Mouse (Mus musculus) forebrain, embryonic 14.5 days (tissue): ENCODE measurements at regions not wholly inside any gene's neighbourhood (a gene's known extent, or its start where the extent isn't known, plus 50 kb on each side); places are given as distances from the start of the nearest gene placed in this dataset.

ENCODE experiments used
- ATAC-seq: fragments of 200-750 bp; cut with Nextera tagmentation; 2 replicates; pipeline ENCODE4 v1.8.0; 2017; ENCODE audit warnings: mild to moderate bottlenecking, moderate library complexity
- DNase-seq: peaks from one replicate; pipeline ENCODE4 v3.0.0-alpha.2; 2015; ENCODE audit warnings: low spot score
- H3K27ac ChIP-seq: fragments of 300-500 bp; sonication (generic); 2 replicates; pipeline ENCODE4 v1.5.1; 2014; ENCODE audit warnings: low read depth, mild to moderate bottlenecking, control low read depth, low read length, moderate library complexity
- H3K27me3 ChIP-seq: fragments of 300-500 bp; sonication (generic); replicated peaks from 2 replicates; pipeline ENCODE4 v1.6.1; 2014; ENCODE audit warnings: low read length, control low read depth, mixed read lengths; ENCODE audit not compliant: control insufficient read depth, insufficient read depth
- H3K36me3 ChIP-seq: fragments of 300-500 bp; sonication (generic); 2 replicates; pipeline ENCODE4 v1.6.1; 2014; ENCODE audit warnings: low read length, control low read depth; ENCODE audit not compliant: control insufficient read depth, insufficient read depth
- H3K4me1 ChIP-seq: fragments of 300-500 bp; sonication (generic); 2 replicates; pipeline ENCODE4 v1.6.1; 2014; ENCODE audit warnings: antibody characterized with exemption, low read length, control low read depth; ENCODE audit not compliant: control insufficient read depth, insufficient read depth
- H3K4me2 ChIP-seq: fragments of 300-500 bp; sonication (generic); 2 replicates; pipeline ENCODE4 v1.6.1; 2014; ENCODE audit warnings: mild to moderate bottlenecking, control low read depth, low read length
- H3K4me3 ChIP-seq: fragments of 300-500 bp; sonication (generic); 2 replicates; pipeline ENCODE4 v1.5.1; 2014; ENCODE audit warnings: low read depth, low read length, control low read depth
- H3K9ac ChIP-seq: fragments of 300-500 bp; sonication (generic); 2 replicates; pipeline ENCODE4 v1.6.1; 2014; ENCODE audit warnings: mild to moderate bottlenecking, low read length, control low read depth, moderate library complexity
- H3K9me3 ChIP-seq: fragments of 300-500 bp; sonication (generic); replicated peaks from 2 replicates; pipeline ENCODE4 v1.6.1; 2016; ENCODE audit warnings: low read length, control low read depth, mixed read lengths; ENCODE audit not compliant: control insufficient read depth
- WGBS: fragments of 180-500 bp; shearing (Covaris S2); extraction: QIAGEN DNeasy Blood & Tissue Kit; methylation state at CpG from one replicate; pipeline ENCODE4 v1.1.7; 2014; 5-methylcytosine and 5-hydroxymethylcytosine counted together

DNA sequence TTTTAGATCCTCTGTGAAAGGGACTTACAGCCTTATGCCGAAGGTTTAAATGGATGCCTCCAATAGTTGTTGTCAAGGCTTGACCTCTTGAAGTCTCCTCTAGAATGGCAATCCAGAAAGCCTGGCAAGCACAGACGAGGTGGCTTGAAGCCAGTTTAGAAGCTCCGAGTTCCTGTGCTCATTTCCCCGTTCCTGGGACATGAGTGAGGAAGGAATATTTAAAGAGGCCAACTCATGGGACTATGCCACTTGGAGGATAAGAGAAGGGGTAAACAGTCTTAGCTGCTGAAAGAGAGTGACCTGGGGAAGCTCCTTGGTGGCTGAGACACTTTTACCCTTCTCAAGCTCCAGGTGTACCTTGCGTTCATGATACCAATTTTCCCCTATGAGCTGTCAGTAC, 335.1 kb upstream of the Xrcc4 start:
- H3K9me3 ChIP-seq: no peaks in the 10 kb centered on the region
- H3K4me1 ChIP-seq: no peaks in the 10 kb centered on the region
- H3K9ac ChIP-seq: no peak overlapping the region
- no peaks in the 10 kb centered on the region for H3K36me3 ChIP-seq
- H3K4me2 ChIP-seq: no peak overlapping the region
- no peak for DNase-seq
- WGBS: 94% methylated on average over 5 of the region's 5 CpGs
- no peak overlapping the region for H3K4me3 ChIP-seq
- H3K27ac ChIP-seq: no peak overlapping the region
- H3K27me3 ChIP-seq: no peaks in the 10 kb centered on the region
- no peak for ATAC-seq

DNA sequence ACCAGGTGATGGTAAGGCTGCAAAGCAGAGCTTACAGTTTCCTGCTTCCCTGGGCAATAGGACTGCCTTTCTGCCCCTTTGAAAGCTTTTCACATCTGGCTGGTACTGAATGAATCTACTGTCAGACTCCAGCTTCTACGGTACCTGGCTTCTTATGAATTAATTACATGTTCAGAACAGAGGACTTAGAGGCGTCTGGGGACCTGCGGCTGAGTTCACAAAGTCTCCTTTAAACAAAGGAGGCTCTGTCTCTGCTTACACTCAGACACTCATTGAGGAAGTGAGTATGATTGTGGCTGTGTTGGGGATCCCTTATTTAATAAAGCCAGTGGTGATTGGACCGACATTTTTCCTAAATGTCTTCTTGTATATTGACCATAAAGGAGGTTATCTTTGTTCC, 331.6 kb upstream of the Xrcc4 start:
- 29% methylated on average over 4 of the region's 4 CpGs for WGBS

DNA sequence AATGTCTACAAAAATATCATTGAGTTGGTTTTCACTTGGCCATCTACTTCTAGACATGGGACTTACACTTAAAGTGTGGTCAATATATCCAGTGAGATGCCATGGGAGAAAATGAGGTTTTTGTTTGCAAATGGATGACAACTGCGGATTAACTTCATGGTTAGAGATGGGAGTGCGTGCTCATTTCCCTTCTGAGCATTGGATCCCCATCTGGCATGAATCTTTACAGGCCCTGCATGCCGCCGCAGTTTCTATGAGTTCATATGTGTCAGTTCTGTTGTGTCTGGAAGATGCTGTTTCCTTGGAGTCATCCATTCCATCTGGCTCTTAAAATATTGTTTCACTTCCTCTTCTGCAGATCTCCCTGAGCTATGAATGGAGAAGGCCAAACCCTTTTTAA, 315.0 kb upstream of the Xrcc4 start:
- H3K36me3 ChIP-seq: no peaks in the 10 kb centered on the region
- H3K4me1 ChIP-seq: no peaks in the 10 kb centered on the region
- H3K4me3 ChIP-seq: no peak overlapping the region
- ATAC-seq (no peak), DNase-seq (no peak)
- no peaks in the 10 kb centered on the region for H3K9me3 ChIP-seq
- no peak overlapping the region for H3K4me2 ChIP-seq
- 90% methylated on average over 4 of the region's 4 CpGs for WGBS
- H3K27ac ChIP-seq: no peak overlapping the region
- no peak overlapping the region for H3K9ac ChIP-seq
- no peaks in the 10 kb centered on the region for H3K27me3 ChIP-seq

More for the DNA sequence above, 331.6 kb upstream of the Xrcc4 start:
- Histone ChIP-seq H3K4me2 (no peak overlapping the region), H3K27ac (no peak overlapping the region), H3K4me1 (no peaks in the 10 kb centered on the region), H3K9me3 (no peaks in the 10 kb centered on the region), H3K9ac (no peak overlapping the region), H3K36me3 (no peaks in the 10 kb centered on the region), H3K27me3 (no peaks in the 10 kb centered on the region), H3K4me3 (no peak overlapping the region)
- ATAC-seq (no peak), DNase-seq (no peak)

DNA sequence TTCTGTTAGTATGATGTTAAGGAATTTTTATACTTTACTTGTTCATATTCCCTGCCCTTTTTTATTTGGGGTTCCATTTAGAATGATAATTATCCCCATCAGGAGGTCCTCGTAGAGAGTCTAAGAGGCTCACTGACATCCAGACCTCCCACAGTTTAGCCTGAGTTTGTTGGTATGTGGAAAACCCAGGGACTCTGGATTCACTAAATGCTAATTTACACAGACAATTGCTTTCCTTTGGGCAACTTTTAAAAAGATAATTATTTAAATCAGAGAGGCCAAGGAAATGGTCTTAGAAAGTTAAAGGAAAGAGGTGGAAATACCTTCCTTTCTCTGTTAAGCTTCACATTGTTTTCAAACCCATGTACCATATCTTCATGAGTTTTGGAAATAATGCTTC, 312.7 kb upstream of the Xrcc4 start:
- WGBS: 0% methylated on average over 1 of the region's 1 CpGs
- Histone ChIP-seq H3K27me3 (no peaks in the 10 kb centered on the region), H3K9ac (no peak overlapping the region), H3K36me3 (no peaks in the 10 kb centered on the region), H3K4me1 (no peaks in the 10 kb centered on the region), H3K4me3 (no peak overlapping the region), H3K27ac (no peak overlapping the region), H3K4me2 (no peak overlapping the region), H3K9me3 (no peaks in the 10 kb centered on the region)
- DNase-seq (no peak), ATAC-seq (no peak)

DNA sequence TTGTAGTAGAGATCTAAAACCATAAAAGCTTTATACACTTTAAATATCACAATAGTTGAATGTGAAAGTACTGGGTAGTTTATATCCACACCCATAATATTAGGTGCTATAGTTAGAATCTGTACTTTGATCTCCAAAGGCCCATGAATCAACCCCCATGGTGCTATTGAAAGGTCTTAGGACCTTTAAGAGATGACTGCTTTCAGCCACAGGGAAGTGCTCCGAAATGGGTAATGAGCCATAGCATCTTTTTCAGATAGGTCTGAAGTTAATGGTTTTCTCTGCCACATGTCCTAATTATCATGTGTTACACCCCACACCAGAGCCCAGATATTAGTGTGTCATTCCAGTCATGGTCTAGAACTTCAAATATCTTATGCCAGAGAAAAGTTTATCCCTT, 312.1 kb upstream of the Xrcc4 start:
- no peak for ATAC-seq
- Histone ChIP-seq H3K4me1 (no peaks in the 10 kb centered on the region), H3K27ac (no peak overlapping the region), H3K9ac (no peak overlapping the region), H3K27me3 (no peaks in the 10 kb centered on the region), H3K9me3 (no peaks in the 10 kb centered on the region), H3K4me2 (no peak overlapping the region), H3K4me3 (no peak overlapping the region), H3K36me3 (no peaks in the 10 kb centered on the region)
- WGBS: 19% methylated on average over 1 of the region's 1 CpGs
- DNase-seq: no peak

DNA sequence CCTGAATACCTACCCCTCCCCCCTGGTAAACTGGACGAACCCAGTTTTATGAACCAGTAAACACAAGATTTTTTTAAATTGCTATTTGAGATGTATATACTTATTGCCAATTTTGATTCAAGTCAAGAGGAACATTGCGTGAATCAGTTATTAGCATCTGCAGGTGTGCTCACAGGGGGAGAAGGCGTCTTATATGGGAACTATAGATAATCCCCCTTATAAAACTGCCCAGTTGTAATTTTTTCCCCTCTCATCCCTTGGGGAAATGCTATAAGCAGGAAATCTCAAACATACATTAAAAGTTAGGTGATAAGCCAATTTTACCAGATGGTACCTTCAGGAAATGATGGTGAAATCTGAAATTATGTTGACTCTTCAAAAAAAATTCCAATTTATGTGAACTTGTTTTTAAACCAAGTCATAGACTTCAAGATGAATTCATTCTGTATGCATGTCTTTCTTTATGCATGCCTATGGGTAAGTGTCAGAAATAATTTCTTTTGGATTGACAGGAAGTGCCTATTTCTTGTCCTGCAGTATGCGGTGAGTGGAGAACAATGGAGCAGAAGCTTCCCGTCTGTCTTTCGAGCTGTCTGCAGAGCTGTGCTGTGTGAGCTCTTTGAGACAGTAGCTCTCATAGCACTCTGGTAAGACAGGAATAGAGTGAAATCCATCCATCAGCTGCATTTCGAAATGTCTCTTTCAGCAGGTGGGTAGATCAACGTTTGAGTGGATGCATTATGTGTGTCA, 306.0 kb upstream of the Xrcc4 start:
- Histone ChIP-seq H3K4me1 (peaks cover 3% of the 10 kb centered on the region; the same call in 1 of the 2 replicates), H3K27me3 (no peaks in the 10 kb centered on the region), H3K36me3 (no peaks in the 10 kb centered on the region), H3K4me2 (no peak overlapping the region), H3K27ac (no peak overlapping the region), H3K4me3 (no peak overlapping the region), H3K9me3 (no peaks in the 10 kb centered on the region), H3K9ac (no peak overlapping the region)
- 76% methylated on average over 8 of the region's 8 CpGs for WGBS
- ATAC-seq (peak; percentile 54; the same call in 1 of the 2 replicates), DNase-seq (peak; percentile 23)

DNA sequence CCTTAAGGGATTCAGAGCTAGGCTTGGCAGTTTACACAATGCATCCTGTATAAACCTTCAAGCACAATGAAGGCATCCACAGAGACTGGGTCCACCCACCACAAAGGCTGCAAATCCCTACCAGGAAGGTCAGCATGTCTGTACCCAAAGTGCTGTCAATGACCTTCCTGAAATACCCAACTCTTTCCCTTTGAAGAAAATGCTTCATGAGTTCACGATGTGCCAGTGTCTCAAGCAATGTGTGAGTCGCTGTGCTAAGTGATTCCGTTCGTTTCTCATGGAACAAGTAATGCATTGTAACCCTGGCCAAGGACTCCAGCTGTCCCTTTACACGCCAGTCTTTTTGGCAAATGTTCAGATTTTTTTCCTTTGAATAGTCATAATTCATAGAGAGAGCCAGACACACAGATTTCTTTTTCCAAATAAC, 305.4 kb upstream of the Xrcc4 start:
- H3K4me3 ChIP-seq: no peak overlapping the region
- no peak overlapping the region for H3K9ac ChIP-seq
- H3K27me3 ChIP-seq: no peaks in the 10 kb centered on the region
- H3K27ac ChIP-seq: no peak overlapping the region
- 23% methylated on average over 5 of the region's 5 CpGs for WGBS
- H3K36me3 ChIP-seq: no peaks in the 10 kb centered on the region
- H3K4me2 ChIP-seq: no peak overlapping the region
- ATAC-seq (peak; percentile 78), DNase-seq (peak; percentile 76)
- peaks cover 3% of the 10 kb centered on the region; the same call in 1 of the 2 replicates for H3K4me1 ChIP-seq
- H3K9me3 ChIP-seq: no peaks in the 10 kb centered on the region

DNA sequence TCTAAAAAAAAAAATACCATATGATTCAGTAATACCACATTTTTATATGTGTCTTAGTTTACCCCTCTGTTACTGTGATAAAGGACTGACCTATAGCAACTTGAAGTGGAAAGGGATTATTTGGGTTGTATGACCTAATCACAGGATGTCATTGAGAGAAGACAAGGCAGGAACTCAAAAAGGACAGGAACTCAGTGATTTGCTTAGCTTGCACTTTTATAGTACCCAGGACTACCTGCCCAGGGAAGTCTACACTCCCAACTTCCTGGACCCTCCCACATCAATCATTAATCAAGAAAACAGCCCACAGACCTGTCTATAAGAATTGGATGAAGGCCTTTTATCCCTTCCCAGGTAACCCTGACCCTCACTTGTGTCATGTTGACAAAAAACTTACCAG, 303.0 kb upstream of the Xrcc4 start:
- Histone ChIP-seq H3K9me3 (no peaks in the 10 kb centered on the region), H3K4me2 (no peak overlapping the region), H3K4me3 (no peak overlapping the region), H3K36me3 (no peaks in the 10 kb centered on the region), H3K27me3 (no peaks in the 10 kb centered on the region), H3K4me1 (peaks cover 3% of the 10 kb centered on the region; the same call in 1 of the 2 replicates), H3K9ac (no peak overlapping the region), H3K27ac (no peak overlapping the region)
- no peak for DNase-seq
- no peak for ATAC-seq

DNA sequence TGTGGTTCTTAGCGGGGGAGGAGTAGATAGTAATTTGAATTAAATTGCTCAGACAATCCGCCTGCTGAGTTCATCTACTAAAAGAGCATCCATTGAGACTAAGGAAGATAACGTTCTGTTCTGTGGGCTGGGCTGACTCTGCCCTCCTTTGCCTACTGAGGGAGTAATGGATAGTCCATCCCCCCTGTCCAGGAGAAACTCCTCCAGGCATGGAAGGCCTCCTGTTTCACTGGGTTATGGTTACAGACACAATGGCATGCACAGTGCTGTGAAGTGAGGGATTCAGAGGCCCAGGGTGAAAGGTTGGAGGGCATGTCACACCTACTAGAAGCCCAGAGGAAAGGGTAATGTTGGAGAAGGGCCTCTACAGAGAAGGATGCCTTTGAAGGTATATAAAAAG, 287.2 kb upstream of the Xrcc4 start:
- Histone ChIP-seq H3K9ac (no peak overlapping the region), H3K27ac (no peak overlapping the region), H3K36me3 (no peaks in the 10 kb centered on the region), H3K4me2 (no peak overlapping the region), H3K4me1 (no peaks in the 10 kb centered on the region), H3K4me3 (no peak overlapping the region), H3K9me3 (no peaks in the 10 kb centered on the region), H3K27me3 (no peaks in the 10 kb centered on the region)
- ATAC-seq (no peak), DNase-seq (no peak)
- 55% methylated on average over 3 of the region's 3 CpGs for WGBS
